Mouse (Mus musculus): ENCODE results near the gene Ccdc24.

Gene Ccdc24

GRCm38 (mm10) chr4:117828572-117829145 lies 43.7 kb downstream of the Ccdc24 start:
- no peak for DNase-seq

GRCm38 (mm10) chr4:117818032-117818431 lies 54.3 kb downstream of the Ccdc24 start:
- no peak for DNase-seq

- DNase-seq: no peak
These were observed 55.6 kb downstream of the Ccdc24 start for GRCm38 (mm10) chr4:117816776-117817175.

All from cerebellum, postnatal 14 days (tissue).